Mouse (Mus musculus): ENCODE measurements around the gene Rps2. TPM values are rescaled to one million over a fixed set of nuclear protein-coding genes. Genes with fewer than 3 reads are reported as not detected.

The Rps2 gene
- polyA plus RNA-seq, 1 experiment from 2014 or later, result 1,841 TPM

DNA sequence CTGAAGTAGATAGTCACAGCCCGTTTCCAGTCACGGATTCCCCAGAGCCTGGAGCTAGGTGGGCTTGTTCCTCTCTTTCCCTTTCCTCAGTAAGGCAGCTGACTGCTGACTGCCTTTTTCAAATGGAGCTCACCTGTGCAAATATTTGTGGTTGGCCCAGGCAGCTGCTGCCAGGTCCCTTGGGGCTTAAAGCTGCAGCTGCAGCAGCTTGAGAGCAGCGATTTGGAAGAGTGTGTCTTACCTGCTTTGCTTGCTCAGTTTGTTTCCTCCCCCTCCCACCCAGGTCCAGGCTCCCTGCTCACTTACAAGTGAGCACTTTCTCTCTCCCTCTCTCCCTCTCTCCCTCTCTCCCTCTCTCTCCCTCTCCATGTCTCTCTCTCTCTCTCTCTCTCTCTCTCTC is 51.2 kb downstream of the Rps2 start:
- H3K4me3 ChIP-seq, result no peak overlapping the region
- no peak for DNase-seq (ENCODE audit: low spot score)
- H3K9me3 ChIP-seq (replicated peaks), result peaks cover 6% of the 10 kb centered on the region; the same call in 1 of the 2 replicates
- peaks cover 4% of the 10 kb centered on the region; the same call in 1 of the 2 replicates for H3K27me3 ChIP-seq (ENCODE audit: low read depth, poor library complexity, severe bottlenecking)
- H3K4me1 ChIP-seq, result peaks cover 22% of the 10 kb centered on the region; the same call in 1 of the 2 replicates
- no peak overlapping the region for H3K27ac ChIP-seq (replicated peaks)
- H3K36me3 ChIP-seq, result no peaks in the 10 kb centered on the region
- WGBS, result 47% methylated on average over 3 of the region's 3 CpGs

Other genes with a start within 250 kb of the Rps2 start
- 36.2 and 42.9 TPM in 2 replicates for gene E4f1, start 247.8 kb upstream of the Rps2 start, polyA plus RNA-seq (2016; fragmentation: Nextera tagmentation; extraction: Ambion mirVana)
- gene Pgp, start 247.7 kb upstream of the Rps2 start, polyA plus RNA-seq (2016; fragmentation: Nextera tagmentation; extraction: Ambion mirVana), result 76.4 and 83.5 TPM in 2 replicates
- gene Bricd5, start 244.2 kb upstream of the Rps2 start, polyA plus RNA-seq (2016; fragmentation: Nextera tagmentation; extraction: Ambion mirVana), result 0.21 and 0.22 TPM in 2 replicates
- 40.2 and 40.9 TPM in 2 replicates for gene Mlst8, start 239.0 kb upstream of the Rps2 start, polyA plus RNA-seq (2016; fragmentation: Nextera tagmentation; extraction: Ambion mirVana)
- gene Caskin1, start 229.5 kb upstream of the Rps2 start, polyA plus RNA-seq (2016; fragmentation: Nextera tagmentation; extraction: Ambion mirVana), result 6.7 and 8.5 TPM in 2 replicates
- 106 and 110 TPM in 2 replicates for gene Traf7, start 190.2 kb upstream of the Rps2 start, polyA plus RNA-seq (2016; fragmentation: Nextera tagmentation; extraction: Ambion mirVana)
- 2.1 and 2.9 TPM in 2 replicates for gene Rab26, start 183.9 kb upstream of the Rps2 start, polyA plus RNA-seq (2016; fragmentation: Nextera tagmentation; extraction: Ambion mirVana)
- 14.7 and 18.5 TPM in 2 replicates for gene Pkd1, start 168.3 kb upstream of the Rps2 start, polyA plus RNA-seq (2016; fragmentation: Nextera tagmentation; extraction: Ambion mirVana)
- 62.7 and 79.2 TPM in 2 replicates for gene Tsc2, start 85.5 kb upstream of the Rps2 start, polyA plus RNA-seq (2016; fragmentation: Nextera tagmentation; extraction: Ambion mirVana)
- 25.2 and 25.3 TPM in 2 replicates for gene Nthl1, start 85.4 kb upstream of the Rps2 start, polyA plus RNA-seq (2016; fragmentation: Nextera tagmentation; extraction: Ambion mirVana)
- 30.2 and 33.2 TPM in 2 replicates for gene Slc9a3r2, start 67.8 kb upstream of the Rps2 start, polyA plus RNA-seq (2016; fragmentation: Nextera tagmentation; extraction: Ambion mirVana)
- not detected in 2 replicates for gene Npw, start 59.7 kb upstream of the Rps2 start, polyA plus RNA-seq (2016; fragmentation: Nextera tagmentation; extraction: Ambion mirVana)
- gene Zfp598, start 48.4 kb upstream of the Rps2 start, polyA plus RNA-seq (2016; fragmentation: Nextera tagmentation; extraction: Ambion mirVana), result 21.7 and 24.3 TPM in 2 replicates
- 10.3 and 16.1 TPM in 2 replicates for gene Syngr3, start 28.2 kb upstream of the Rps2 start, polyA plus RNA-seq (2016; fragmentation: Nextera tagmentation; extraction: Ambion mirVana)
- 52.3 and 58.5 TPM in 2 replicates for gene Gfer, start 22.0 kb upstream of the Rps2 start, polyA plus RNA-seq (2016; fragmentation: Nextera tagmentation; extraction: Ambion mirVana)
- 1.0 and 1.5 TPM in 2 replicates for gene Noxo1, start 21.9 kb upstream of the Rps2 start, polyA plus RNA-seq (2016; fragmentation: Nextera tagmentation; extraction: Ambion mirVana)
- gene Tbl3, start 10.5 kb upstream of the Rps2 start, polyA plus RNA-seq (2016; fragmentation: Nextera tagmentation; extraction: Ambion mirVana), result 141 and 144 TPM in 2 replicates
- gene Rnf151, start 53 bp upstream of the Rps2 start, polyA plus RNA-seq (2016; fragmentation: Nextera tagmentation; extraction: Ambion mirVana), result 0.26 and 0.51 TPM in 2 replicates
- 206 and 214 TPM in 2 replicates for gene Ndufb10, start 6.4 kb downstream of the Rps2 start, polyA plus RNA-seq (2016; fragmentation: Nextera tagmentation; extraction: Ambion mirVana)
- not detected in 2 replicates for gene Rpl3l, start 9.7 kb downstream of the Rps2 start, polyA plus RNA-seq (2016; fragmentation: Nextera tagmentation; extraction: Ambion mirVana)
- gene Msrb1, start 18.5 kb downstream of the Rps2 start, polyA plus RNA-seq (2016; fragmentation: Nextera tagmentation; extraction: Ambion mirVana), result 19.2 and 20.5 TPM in 2 replicates
- gene Hs3st6, start 34.9 kb downstream of the Rps2 start, polyA plus RNA-seq (2016; fragmentation: Nextera tagmentation; extraction: Ambion mirVana), result 0.43 and 0.51 TPM in 2 replicates
- gene Meiob, start 86.2 kb downstream of the Rps2 start, polyA plus RNA-seq (2016; fragmentation: Nextera tagmentation; extraction: Ambion mirVana), result 0.06 TPM in 1 of 2 replicates, not detected in the other
- gene Hagh, start 122.0 kb downstream of the Rps2 start, polyA plus RNA-seq (2016; fragmentation: Nextera tagmentation; extraction: Ambion mirVana), result 28.5 and 29.3 TPM in 2 replicates
- gene Fahd1, start 132.2 kb downstream of the Rps2 start, polyA plus RNA-seq (2016; fragmentation: Nextera tagmentation; extraction: Ambion mirVana), result 18.4 and 19.6 TPM in 2 replicates
- 0.31 TPM in 1 of 2 replicates, not detected in the other for gene Igfals, start 147.9 kb downstream of the Rps2 start, polyA plus RNA-seq (2016; fragmentation: Nextera tagmentation; extraction: Ambion mirVana)
- 85.5 and 87.0 TPM in 2 replicates for gene Nubp2, start 168.2 kb downstream of the Rps2 start, polyA plus RNA-seq (2016; fragmentation: Nextera tagmentation; extraction: Ambion mirVana)
- 46.6 and 50.4 TPM in 2 replicates for gene Spsb3, start 168.5 kb downstream of the Rps2 start, polyA plus RNA-seq (2016; fragmentation: Nextera tagmentation; extraction: Ambion mirVana)
- gene Eme2, start 177.0 kb downstream of the Rps2 start, polyA plus RNA-seq (2016; fragmentation: Nextera tagmentation; extraction: Ambion mirVana), result 28.9 and 33.9 TPM in 2 replicates
- gene Mrps34, start 177.0 kb downstream of the Rps2 start, polyA plus RNA-seq (2016; fragmentation: Nextera tagmentation; extraction: Ambion mirVana), result 94.7 and 98.1 TPM in 2 replicates
- gene Nme3, start 178.4 kb downstream of the Rps2 start, polyA plus RNA-seq (2016; fragmentation: Nextera tagmentation; extraction: Ambion mirVana), result 46.2 and 47.0 TPM in 2 replicates
- gene Mapk8ip3, start 218.9 kb downstream of the Rps2 start, polyA plus RNA-seq (2016; fragmentation: Nextera tagmentation; extraction: Ambion mirVana), result 40.1 and 53.9 TPM in 2 replicates
- gene Jpt2, start 242.6 kb downstream of the Rps2 start, polyA plus RNA-seq (2016; fragmentation: Nextera tagmentation; extraction: Ambion mirVana), result 442 and 466 TPM in 2 replicates

Measured in midbrain, embryonic 10.5 days (tissue).